Mouse (Mus musculus) heart, adult 2 months (tissue): ENCODE measurements around the gene Lrrc45.

ENCODE experiments used
- CTCF ChIP-seq: fragments of 200-600 bp; IDR thresholded peaks from 2 replicates; pipeline ENCODE4 v1.8.1; 2022; ENCODE audit warnings: antibody characterized with exemption, mild to moderate bottlenecking, moderate library complexity
- POLR2A ChIP-seq: fragments of 200-500 bp; IDR thresholded peaks from 2 replicates; pipeline ENCODE4 v1.6.1; 2011; ENCODE audit warnings: mild to moderate bottlenecking, low read depth, low read length, control low read depth; ENCODE audit not compliant: insufficient read depth

DNA sequence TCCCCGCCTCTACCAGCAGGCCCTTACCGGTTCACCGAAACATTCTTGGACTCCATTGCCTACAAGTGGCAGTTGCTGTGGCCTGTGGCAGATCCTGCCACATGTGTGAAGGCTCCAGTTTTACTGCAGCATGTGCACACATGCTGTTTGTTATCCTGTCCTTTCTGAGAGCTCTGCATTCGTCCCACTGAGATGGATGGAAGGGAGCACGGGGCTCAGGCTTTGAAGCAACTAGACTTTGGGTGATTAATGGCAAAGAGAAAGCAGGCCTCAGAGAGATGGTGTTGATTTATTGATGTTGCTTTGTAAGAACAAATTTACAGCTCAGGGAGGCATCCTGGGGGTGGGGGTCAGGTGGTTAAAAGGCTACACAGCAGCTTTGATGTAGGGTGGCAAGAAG is 3.1 kb upstream of the Lrrc45 start:
- TF ChIP-seq CTCF (no peak), POLR2A (no peak)
